Mouse (Mus musculus) lung, postnatal 0 days (tissue): ENCODE measurements around the gene Rap1b.

Experiments
- CTCF ChIP-seq: IDR thresholded peaks from 2 replicates; pipeline ENCODE4 v1.5.1; 2016; ENCODE audit warnings: antibody characterized with exemption, mild to moderate bottlenecking
- EP300 ChIP-seq: IDR thresholded peaks from 2 replicates; pipeline ENCODE4 v1.6.1; 2016; ENCODE audit warnings: antibody characterized with exemption, mild to moderate bottlenecking, control low read depth

DNA sequence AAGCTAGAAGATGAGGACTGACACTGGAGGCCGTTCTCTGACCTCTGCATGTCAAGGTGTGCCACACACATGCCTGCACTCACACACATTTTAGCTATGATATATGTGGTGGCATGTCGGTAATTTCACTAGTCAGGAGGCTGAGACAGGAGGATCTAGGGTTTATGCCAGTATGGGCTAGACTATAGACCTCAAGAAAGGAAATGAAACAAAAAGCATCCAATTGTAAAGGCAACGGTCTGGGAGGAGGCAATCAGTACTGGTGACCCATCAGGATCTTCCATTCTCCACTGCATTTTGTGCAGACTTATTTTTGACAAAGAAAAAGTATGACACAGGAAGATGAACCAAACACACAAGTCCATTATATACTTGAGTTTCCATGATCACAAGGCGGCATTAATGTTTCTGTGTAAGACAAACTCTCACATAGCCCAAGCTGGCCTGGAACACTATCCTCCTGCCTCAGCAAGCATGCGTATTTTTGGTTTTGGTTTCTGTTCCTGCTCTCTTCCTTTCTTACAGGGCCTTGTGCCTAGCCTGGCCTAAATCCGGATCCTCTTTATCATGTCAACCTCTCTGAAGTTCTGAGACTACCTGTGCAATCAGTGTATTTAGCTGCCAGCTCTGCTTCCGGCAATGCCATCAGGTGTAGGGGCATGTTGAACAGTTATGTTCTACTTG is 16.2 kb downstream of the Rap1b start:
- TF ChIP-seq EP300 (no peak), CTCF (no peak)
